Mouse (Mus musculus) lung, adult 2 months (tissue): ENCODE results near the gene Lrrc75b. TPM values are rescaled to one million over a fixed set of nuclear protein-coding genes. Genes with fewer than 3 reads are reported as not detected.

Experiments
- DNase-seq: peaks from one replicate; pipeline ENCODE4 v3.0.0; 2022
- H3K4me1 ChIP-seq: fragments of 200-500 bp; 2 replicates; pipeline ENCODE4 v1.6.1; 2011; ENCODE audit warnings: low read length; ENCODE audit not compliant: control insufficient read depth, insufficient read depth
- H3K4me3 ChIP-seq: fragments of 200-500 bp; replicated peaks from 2 replicates; pipeline ENCODE3; 2011; ENCODE audit warnings: low read depth, mild to moderate bottlenecking, control low read depth, low read length; ENCODE audit errors: extremely low read depth
- CTCF ChIP-seq: fragments of 200-500 bp; IDR thresholded peaks from 2 replicates; pipeline ENCODE4 v1.5.1; 2011; ENCODE audit warnings: mild to moderate bottlenecking, low read length, control low read depth; ENCODE audit not compliant: insufficient read depth
- POLR2A ChIP-seq: fragments of 200-500 bp; IDR thresholded peaks from 2 replicates; pipeline ENCODE4 v1.6.1; 2011; ENCODE audit warnings: low read depth, mild to moderate bottlenecking, control low read depth, low read length, borderline replicate concordance; ENCODE audit errors: extremely low read depth
- WGBS: fragments of 180-500 bp; shearing (Covaris S2); methylation state at CpG from one replicate; pipeline ENCODE4 v1.1.7; 2018; 5-methylcytosine and 5-hydroxymethylcytosine counted together
- polyA plus RNA-seq: library from polyadenylated mRNA; depleted of rRNA; stranded (reverse); fragments of >200 nt; gene quantifications from 2 replicates; pipeline ENCODE4 v1.2.3, GENCODE M21; 2012

Gene Lrrc75b
- polyA plus RNA-seq, 1 experiment, result 0.30 TPM

DNA sequence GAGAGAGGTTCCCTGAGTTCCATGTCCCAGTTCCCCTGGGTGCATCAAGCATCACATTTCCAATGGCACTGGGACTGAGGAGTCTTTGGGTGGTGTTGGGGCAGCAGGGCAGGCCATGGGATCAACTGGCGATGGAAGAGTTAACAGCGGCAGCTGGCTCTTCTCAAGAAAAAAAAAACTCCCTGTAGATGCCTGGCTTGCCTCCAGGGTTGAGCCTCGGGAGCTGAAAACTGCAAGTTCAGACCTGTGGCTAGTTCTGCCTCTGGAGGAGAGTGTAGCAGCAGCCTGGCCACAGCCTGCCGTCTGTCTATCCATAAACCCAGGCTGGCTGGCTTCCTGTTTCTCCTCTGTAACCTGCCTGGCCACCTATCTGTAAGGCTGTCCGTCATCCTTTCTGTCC lies 29.0 kb upstream of the Lrrc75b start, which contains the start of gene Ggt5:
TSS of gene Ggt5 (plus strand) at position 212 of the 400 bp plus-strand sequence.
- H3K4me3 ChIP-seq, result peak within 1 kb of the TSS; percentile 45
- TF ChIP-seq CTCF (no peak), POLR2A (0 out of 2 replicates have a peak, but pooled peaks have one; percentile 9)

DNA sequence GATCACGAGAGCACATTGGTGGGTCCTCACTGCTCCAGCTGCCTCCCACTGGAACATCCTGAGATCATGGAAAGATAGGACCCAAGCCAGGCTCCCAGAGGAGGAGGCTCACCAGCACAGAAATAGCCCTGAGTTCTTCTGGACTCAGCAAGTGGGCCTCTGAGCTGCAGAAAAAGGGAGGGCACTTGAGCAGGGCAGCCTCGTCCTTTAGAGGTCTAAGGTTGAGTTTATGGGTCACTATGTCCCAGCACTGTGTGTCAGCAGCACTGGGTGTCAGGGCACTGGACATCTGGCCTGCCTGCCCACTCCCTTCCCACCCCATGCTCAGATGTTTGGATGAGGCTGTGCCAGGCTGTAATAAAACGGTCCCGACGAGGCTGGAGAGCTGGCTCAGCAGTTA lies 28.2 kb upstream of the Lrrc75b start:
- no peak for DNase-seq
- TF ChIP-seq POLR2A, result no peak
- no peak for TF ChIP-seq CTCF
- WGBS, result 33% methylated on average over 5 of the region's 5 CpGs
- Histone ChIP-seq H3K4me1 (peaks cover 30% of the 10 kb centered on the region), H3K4me3 (no peak overlapping the region)

More for the DNA sequence above, 29.0 kb upstream of the Lrrc75b start, which contains the start of gene Ggt5:
- WGBS, result 16% methylated on average over 5 of the region's 5 CpGs
- peak; percentile 23 for DNase-seq
- H3K4me1 ChIP-seq, result peaks cover 30% of the 10 kb centered on the region

DNA sequence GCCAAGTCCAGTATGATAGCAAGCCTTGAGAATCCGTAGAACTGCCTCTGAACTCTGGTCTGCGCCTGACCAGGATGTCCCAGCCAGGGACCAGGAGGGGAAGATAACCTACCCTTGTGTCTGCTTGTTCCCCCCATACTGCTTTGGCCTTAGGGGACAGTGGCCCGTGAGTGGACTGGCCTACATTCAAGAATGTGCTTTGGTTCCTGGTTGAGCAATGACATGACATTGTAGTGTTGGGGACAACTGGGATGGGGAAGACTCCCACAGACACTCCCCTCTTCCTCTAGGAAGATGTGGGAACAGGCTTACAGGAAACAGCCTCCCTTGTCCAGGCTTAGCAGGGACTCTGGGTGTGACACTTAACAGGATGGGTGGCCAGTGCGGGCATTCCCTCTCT lies 27.7 kb upstream of the Lrrc75b start:
- DNase-seq, result no peak
- Histone ChIP-seq H3K4me3 (no peak overlapping the region), H3K4me1 (peaks cover 30% of the 10 kb centered on the region)
- 52% methylated on average over 4 of the region's 4 CpGs for WGBS
- TF ChIP-seq POLR2A (no peak), CTCF (no peak)

DNA sequence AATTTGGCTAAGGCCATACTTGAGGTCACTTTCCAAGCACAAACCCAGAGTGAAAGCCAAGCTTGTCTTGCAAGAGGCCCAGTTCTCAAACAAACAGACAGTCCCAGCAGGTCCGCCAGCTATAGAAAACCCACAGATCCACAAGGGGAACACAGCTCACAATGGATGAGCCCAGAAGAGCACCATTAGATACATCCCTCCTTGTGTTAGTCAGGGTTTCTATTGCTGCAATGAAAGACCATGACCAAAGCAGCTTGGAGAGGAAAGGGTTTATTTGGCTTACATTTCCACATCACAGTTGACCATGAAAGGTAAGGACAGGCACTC lies 26.4 kb upstream of the Lrrc75b start:
- Histone ChIP-seq H3K4me3 (no peak overlapping the region), H3K4me1 (peaks cover 22% of the 10 kb centered on the region)
- WGBS, result 75% methylated on average over 1 of the region's 1 CpGs
- no peak for TF ChIP-seq CTCF
- TF ChIP-seq POLR2A, result no peak
- DNase-seq, result no peak

DNA sequence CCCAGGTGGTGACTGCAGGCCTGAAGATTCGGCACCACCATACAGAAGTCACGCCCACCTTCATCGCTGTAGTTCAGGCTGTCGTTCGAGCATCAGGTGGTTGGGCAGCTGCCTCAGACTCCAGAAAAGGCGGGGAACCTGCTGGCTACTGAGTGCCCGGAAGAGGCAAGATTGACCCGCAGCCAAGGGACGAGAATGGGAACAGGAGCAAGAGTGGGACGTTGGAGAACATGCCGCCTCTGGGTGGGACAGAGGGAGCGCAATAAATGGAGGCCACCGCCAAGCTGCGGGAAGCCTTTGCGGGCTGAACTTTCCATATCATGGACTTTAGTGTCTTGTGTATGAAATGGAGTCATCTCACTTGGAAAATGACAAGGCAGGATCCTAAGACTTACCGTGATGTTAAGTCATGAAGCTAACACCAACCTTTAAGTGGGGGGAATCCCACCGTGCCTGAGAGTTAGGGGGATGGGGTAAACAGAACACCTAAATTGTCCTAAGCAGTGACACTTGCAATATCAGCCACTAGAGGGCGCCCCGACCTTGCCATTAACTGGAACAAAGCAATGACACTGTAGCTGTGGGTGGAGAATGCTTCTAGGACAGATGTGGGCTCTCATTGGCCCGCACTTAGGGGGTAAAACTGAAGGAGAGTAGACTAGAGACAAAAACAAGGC lies 25.9 kb upstream of the Lrrc75b start:
- peaks cover 22% of the 10 kb centered on the region for H3K4me1 ChIP-seq
- TF ChIP-seq CTCF (peak; percentile 85), POLR2A (no peak)
- no peak overlapping the region for H3K4me3 ChIP-seq
- DNase-seq, result peak; percentile 85
- 16% methylated on average over 20 of the region's 20 CpGs for WGBS

DNA sequence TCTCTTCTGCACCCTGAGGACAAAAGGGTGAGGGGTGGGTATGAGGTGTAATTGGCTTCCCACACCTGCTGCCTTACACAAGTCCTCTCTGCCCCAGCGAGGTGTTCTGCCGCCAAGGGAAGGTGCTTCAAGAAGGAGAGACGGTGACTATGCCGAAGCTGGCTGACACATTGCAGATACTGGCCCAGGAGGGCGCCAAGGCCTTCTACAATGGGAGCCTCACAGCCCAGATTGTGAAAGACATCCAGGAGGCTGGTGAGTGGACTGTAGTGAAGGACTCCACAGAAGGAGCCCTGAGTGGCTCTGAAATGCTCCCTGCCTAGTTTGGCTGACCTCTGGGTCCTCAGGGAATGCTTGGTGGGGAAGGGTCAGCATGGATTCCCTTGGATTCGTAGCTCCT lies 19.0 kb upstream of the Lrrc75b start:
- Histone ChIP-seq H3K4me1 (no peaks in the 10 kb centered on the region), H3K4me3 (no peak overlapping the region)
- no peak for DNase-seq
- 68% methylated on average over 6 of the region's 6 CpGs for WGBS
- TF ChIP-seq POLR2A (no peak), CTCF (no peak)

DNA sequence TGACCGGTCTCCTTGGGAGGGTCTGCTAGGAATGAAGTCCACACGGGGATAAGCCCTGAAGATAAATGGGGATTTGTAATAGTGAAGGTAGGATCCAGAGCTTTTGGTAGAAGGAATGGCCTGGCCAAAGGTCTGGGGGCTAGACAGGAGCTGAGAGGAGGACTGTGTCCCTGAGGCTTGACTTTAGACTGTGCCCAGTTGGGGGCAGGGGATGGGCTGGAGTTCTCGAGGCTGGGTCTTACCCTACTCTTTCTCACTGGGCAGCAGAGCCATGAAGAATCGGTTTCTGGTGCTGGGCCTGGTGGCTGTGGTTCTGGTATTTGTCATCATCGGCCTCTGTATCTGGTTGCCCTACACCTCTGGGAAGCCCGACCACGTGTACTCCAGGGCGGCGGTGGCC lies 13.8 kb upstream of the Lrrc75b start:
- Histone ChIP-seq H3K4me1 (no peaks in the 10 kb centered on the region), H3K4me3 (no peak overlapping the region)
- WGBS, result 89% methylated on average over 9 of the region's 9 CpGs
- TF ChIP-seq POLR2A, result no peak
- DNase-seq, result no peak

DNA sequence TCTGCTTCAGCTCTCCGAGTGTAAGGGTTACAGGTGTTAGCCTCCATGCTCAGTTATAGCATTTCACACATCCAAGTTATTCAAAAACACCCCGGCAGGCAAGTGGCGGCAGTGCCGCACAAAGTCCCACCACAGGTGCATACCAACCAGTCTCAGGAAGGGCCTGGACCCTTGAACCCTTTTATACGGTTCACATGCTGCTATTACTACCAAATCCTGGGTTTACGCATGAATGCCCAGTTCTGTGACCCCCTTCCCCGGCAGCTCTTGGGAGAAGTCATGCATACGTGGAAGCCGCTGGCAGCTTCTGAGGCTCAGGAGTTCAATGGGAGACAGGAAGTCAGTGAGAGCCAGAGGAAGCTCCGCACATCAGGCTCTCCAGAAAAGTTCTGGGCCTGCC lies 13.1 kb upstream of the Lrrc75b start:
- Histone ChIP-seq H3K4me1 (no peaks in the 10 kb centered on the region), H3K4me3 (no peak overlapping the region)
- DNase-seq, result no peak
- WGBS, result 69% methylated on average over 10 of the region's 10 CpGs
- TF ChIP-seq CTCF, result no peak
- TF ChIP-seq POLR2A, result no peak

DNA sequence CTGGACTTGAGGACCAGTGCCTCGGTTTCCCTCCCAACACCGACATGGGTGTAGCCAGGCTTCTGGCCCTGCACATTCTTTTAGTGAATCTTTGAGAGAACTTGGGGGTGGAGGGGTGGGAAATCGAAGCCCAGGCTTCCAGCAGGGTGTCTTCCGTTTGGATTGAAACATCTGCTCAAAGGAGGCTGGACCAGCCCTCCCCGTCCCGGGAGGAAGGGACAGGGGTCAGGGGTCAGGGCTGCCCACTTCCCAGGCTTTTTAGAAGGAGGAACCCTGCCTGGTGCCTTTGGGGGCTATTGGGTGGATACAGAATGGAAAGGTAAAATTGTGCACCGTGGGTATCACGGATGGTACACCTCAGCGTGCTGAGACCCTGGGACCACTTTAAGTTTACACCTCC lies 11.8 kb upstream of the Lrrc75b start:
- 56% methylated on average over 9 of the region's 9 CpGs for WGBS
- H3K4me1 ChIP-seq, result no peaks in the 10 kb centered on the region
- DNase-seq, result no peak
- H3K4me3 ChIP-seq, result no peak overlapping the region
- no peak for TF ChIP-seq POLR2A
- no peak for TF ChIP-seq CTCF

DNA sequence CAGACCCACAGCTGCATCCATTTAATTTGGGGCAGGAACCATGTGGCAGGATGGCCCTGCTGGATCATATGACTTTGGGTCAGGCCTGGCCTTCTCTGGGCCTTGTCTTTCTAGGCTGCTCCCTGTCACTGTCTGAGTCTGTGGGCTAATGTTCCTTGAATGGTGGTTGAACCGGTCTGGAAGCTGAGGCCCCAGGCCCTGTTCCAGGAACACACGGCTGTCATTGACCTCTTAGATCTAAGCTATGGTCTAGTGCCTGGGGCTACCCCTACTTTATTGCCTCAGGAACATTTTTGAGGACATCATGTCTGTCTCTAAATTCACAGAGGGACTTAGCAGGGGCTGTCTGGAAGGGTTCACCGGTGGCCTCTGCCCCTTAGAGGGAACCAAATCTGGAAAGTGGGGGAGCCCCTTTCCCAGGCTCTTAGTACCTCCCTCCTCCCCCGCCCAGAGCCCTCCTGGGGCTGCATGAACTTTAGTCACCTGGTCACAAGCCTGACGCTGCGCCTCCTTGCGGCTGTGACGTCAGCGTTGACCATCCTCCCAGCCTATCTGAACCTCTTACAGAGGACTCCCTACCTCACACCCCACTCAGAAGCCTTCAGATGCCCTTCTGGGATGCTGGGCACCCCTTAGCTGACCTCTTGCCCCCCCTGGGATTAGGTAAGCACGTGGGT lies 11.0 kb upstream of the Lrrc75b start:
- Histone ChIP-seq H3K4me3 (no peak overlapping the region), H3K4me1 (no peaks in the 10 kb centered on the region)
- WGBS, result 52% methylated on average over 10 of the region's 10 CpGs
- no peak for TF ChIP-seq POLR2A
- no peak for TF ChIP-seq CTCF
- no peak for DNase-seq

DNA sequence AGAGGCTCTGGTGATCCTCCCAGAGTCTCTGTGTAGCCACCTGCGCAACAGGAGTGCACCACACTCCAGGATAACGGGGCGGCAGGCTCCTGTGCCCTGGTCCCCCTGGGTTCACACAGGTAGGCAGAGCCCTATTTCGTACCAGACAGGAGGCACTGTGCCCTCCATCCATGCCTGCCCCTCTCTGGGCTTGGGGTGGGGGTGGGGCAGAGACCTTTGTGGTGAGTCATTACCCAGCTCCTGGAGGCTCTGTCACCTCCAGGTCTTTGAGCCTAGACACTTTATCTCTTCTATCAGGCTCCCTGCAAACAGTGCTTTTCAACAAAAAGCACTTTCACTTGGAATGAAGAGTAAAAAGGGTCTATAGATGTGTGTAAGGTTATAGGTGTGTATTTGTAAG lies 8.7 kb upstream of the Lrrc75b start:
- H3K4me1 ChIP-seq, result no peaks in the 10 kb centered on the region
- DNase-seq, result no peak
- WGBS, result 55% methylated on average over 4 of the region's 4 CpGs
- H3K4me3 ChIP-seq, result no peak overlapping the region
- TF ChIP-seq CTCF (no peak), POLR2A (no peak)
